Mouse (Mus musculus): ENCODE data around the gene Rnf6. TPM values are rescaled to one million over a fixed set of nuclear protein-coding genes. Genes with fewer than 3 reads are reported as not detected.
"Not testable (repeated sequence)": the region's sequence is repeated elsewhere in the genome, so short reads cannot be mapped to it uniquely, and the experiment has no call there.

Gene Rnf6
- polyA plus RNA-seq, 1 experiment from 2014 or later = 42.6 TPM

GRCm38 (mm10) chr5:146172744-146173143 lies 48.6 kb downstream of the Rnf6 start:
- not testable (repeated sequence) for H3K9me3 ChIP-seq (ENCODE audit: low read length); H3K9ac ChIP-seq (replicated peaks; ENCODE audit: low read depth); H3K27me3 ChIP-seq (replicated peaks; ENCODE audit: insufficient read depth, low read length); H3K4me2 ChIP-seq (replicated peaks; ENCODE audit: low read depth, low read length); DNase-seq (ENCODE audit: low spot score); H3K36me3 ChIP-seq (ENCODE audit: insufficient read depth, low read length); ATAC-seq; H3K27ac ChIP-seq (ENCODE audit: low read length); H3K4me1 ChIP-seq (ENCODE audit: insufficient read depth, low read depth, low read length); H3K4me3 ChIP-seq (ENCODE audit: low read depth, low read length)
- TF ChIP-seq CTCF (IDR thresholded peaks at IDR 0.05) = peak; percentile 34
- 42% methylated on average over 4 of the region's 4 CpGs for WGBS

- H3K27me3 ChIP-seq (replicated peaks; ENCODE audit: insufficient read depth, low read length); DNase-seq (ENCODE audit: low spot score); H3K36me3 ChIP-seq (ENCODE audit: insufficient read depth, low read length); H3K9ac ChIP-seq (replicated peaks; ENCODE audit: low read depth); H3K4me2 ChIP-seq (replicated peaks; ENCODE audit: low read depth, low read length); ATAC-seq; H3K4me1 ChIP-seq (ENCODE audit: insufficient read depth, low read depth, low read length); H3K27ac ChIP-seq (ENCODE audit: low read length); H3K9me3 ChIP-seq (ENCODE audit: low read length); H3K4me3 ChIP-seq (ENCODE audit: low read depth, low read length): not testable (repeated sequence)
- WGBS = 69% methylated on average over 2 of the region's 2 CpGs
These were observed 50.7 kb downstream of the Rnf6 start, which contains the start of gene Gm6309 for GRCm38 (mm10) chr5:146170621-146171020. TSS of gene Gm6309 (minus strand) at chr5:146170721.

- not testable (repeated sequence) for DNase-seq (ENCODE audit: low spot score); H3K9ac ChIP-seq (replicated peaks; ENCODE audit: low read depth); H3K27ac ChIP-seq (ENCODE audit: low read length); H3K4me3 ChIP-seq (ENCODE audit: low read depth, low read length); H3K27me3 ChIP-seq (replicated peaks; ENCODE audit: insufficient read depth, low read length); ATAC-seq; H3K36me3 ChIP-seq (ENCODE audit: insufficient read depth, low read length); H3K4me1 ChIP-seq (ENCODE audit: insufficient read depth, low read depth, low read length); H3K4me2 ChIP-seq (replicated peaks; ENCODE audit: low read depth, low read length); H3K9me3 ChIP-seq (ENCODE audit: low read length)
- WGBS = 100% methylated on average over 3 of the region's 3 CpGs
These were observed 60.9 kb downstream of the Rnf6 start, which contains the start of gene Gm5565 for GRCm38 (mm10) chr5:146160439-146160838. TSS of gene Gm5565 (minus strand) at chr5:146160539.

Other genes with a start within 250 kb of the Rnf6 start
- gene Cyp3a25, start 211.9 kb downstream of the Rnf6 start, polyA plus RNA-seq (2015; fragmentation: Nextera tagmentation; extraction: Ambion mirVana) = 0.08 TPM in 1 of 2 replicates, not detected in the other
- gene Cyp3a59, start 142.3 kb downstream of the Rnf6 start, polyA plus RNA-seq (2015; fragmentation: Nextera tagmentation; extraction: Ambion mirVana) = not detected in 2 replicates
- gene Gm5565, start 61.0 kb downstream of the Rnf6 start, polyA plus RNA-seq (2015; fragmentation: Nextera tagmentation; extraction: Ambion mirVana) = not detected in 2 replicates
- not detected in 2 replicates for gene Gm6309, start 50.8 kb downstream of the Rnf6 start, polyA plus RNA-seq (2015; fragmentation: Nextera tagmentation; extraction: Ambion mirVana)
- 0.36 TPM in 1 of 2 replicates, not detected in the other for gene 1700001J03Rik, start 36.3 kb downstream of the Rnf6 start, polyA plus RNA-seq (2015; fragmentation: Nextera tagmentation; extraction: Ambion mirVana)
- gene Cdk8, start 9.7 kb upstream of the Rnf6 start, polyA plus RNA-seq (2015; fragmentation: Nextera tagmentation; extraction: Ambion mirVana) = 12.1 and 12.4 TPM in 2 replicates
- 0.31 and 0.37 TPM in 2 replicates for gene Wasf3, start 163.4 kb upstream of the Rnf6 start, polyA plus RNA-seq (2015; fragmentation: Nextera tagmentation; extraction: Ambion mirVana)

Measured in lung, postnatal 0 days (tissue).